ENCODE assay signal across 18 mouse cellular contexts in genomic region chr5:116573307-116573706, GRCm38 (mm10). TPM values are rescaled to one million over a fixed set of nuclear protein-coding genes. Genes with fewer than 3 reads are reported as not detected.
DNase-seq lines count a peak whose midpoint lies in the region; ATAC-seq and TF ChIP-seq lines count a peak whose summit lies in the region.
"Had no signal": no experiment of that assay in that cellular context is flagged by ENCODE, and none has a peak within 500 bp of the region (broad histone marks: within the 10 kb centered on the region; RNA-seq: fewer than 3 reads in every experiment).

No protein-coding gene starts in this region.

- no peak for ATAC-seq in midbrain, embryonic 12.5 days (ENCODE audit: low FRiP score, low read depth)
- ATAC-seq in midbrain, embryonic 16.5 days = no peak
- no peak for ATAC-seq in forebrain, embryonic 13.5 days
- ATAC-seq in hindbrain, embryonic 16.5 days = no peak
- ATAC-seq: inflammation-experienced regulatory T-cells, adult 6 months had no signal

- peaks cover 9% of the 10 kb centered on the region for H3K36me3 ChIP-seq in midbrain, embryonic 12.5 days
- 0 out of 2 replicates have a peak, but pooled peaks cover 6% of the 10 kb centered on the region for H3K36me3 ChIP-seq in midbrain, embryonic 16.5 days (ENCODE audit: control insufficient read depth, insufficient read depth, low read length)
- H3K36me3 ChIP-seq in forebrain, embryonic 13.5 days (ENCODE audit: poor library complexity, severe bottlenecking) = peaks cover 15% of the 10 kb centered on the region
- 0 out of 2 replicates have a peak, but pooled peaks cover 2% of the 10 kb centered on the region for H3K36me3 ChIP-seq in hindbrain, embryonic 16.5 days (ENCODE audit: control insufficient read depth, insufficient read depth, low read length)
- no peaks in the 10 kb centered on the region for H3K36me3 ChIP-seq in thymus, adult 2 months (ENCODE audit: control insufficient read depth, insufficient read depth, low read length)
- H3K36me3 ChIP-seq: kidney, embryonic 15.5 days had no signal

- 14% methylated on average over 9 of the region's 9 CpGs for WGBS in midbrain, embryonic 12.5 days
- WGBS in midbrain, embryonic 16.5 days = 12% methylated on average over 9 of the region's 9 CpGs
- 19% methylated on average over 9 of the region's 9 CpGs for WGBS in forebrain, embryonic 13.5 days
- 12% methylated on average over 9 of the region's 9 CpGs for WGBS in hindbrain, embryonic 16.5 days
- WGBS in thymus, adult 2 months = 60% methylated on average over 9 of the region's 9 CpGs

- no peak overlapping the region for H3K4me3 ChIP-seq in midbrain, embryonic 12.5 days
- H3K4me3 ChIP-seq in midbrain, embryonic 16.5 days (ENCODE audit: low read depth, low read length) = no peak overlapping the region
- H3K4me3 ChIP-seq in forebrain, embryonic 13.5 days = no peak overlapping the region
- H3K4me3 ChIP-seq in hindbrain, embryonic 16.5 days (ENCODE audit: low read length) = no peak overlapping the region
- no peak overlapping the region for H3K4me3 ChIP-seq in thymus, adult 2 months (ENCODE audit: control insufficient read depth, insufficient read depth, low read length)
- H3K4me3 ChIP-seq: erythroblast, embryonic 14.5 days; kidney, embryonic 15.5 days had no signal

- no peak overlapping the region for H3K9ac ChIP-seq in midbrain, embryonic 12.5 days (replicated peaks)
- H3K9ac ChIP-seq in midbrain, embryonic 16.5 days (ENCODE audit: low read depth, low read length) = no peak overlapping the region
- no peak overlapping the region for H3K9ac ChIP-seq in forebrain, embryonic 13.5 days
- H3K9ac ChIP-seq in hindbrain, embryonic 16.5 days (ENCODE audit: low read depth, low read length) = peak overlapping the region; percentile 35; the same call in 1 of the 2 replicates
- H3K9ac ChIP-seq: kidney, embryonic 15.5 days had no signal

- H3K4me2 ChIP-seq in midbrain, embryonic 12.5 days (replicated peaks) = peak overlapping the region; percentile 32
- H3K4me2 ChIP-seq in midbrain, embryonic 16.5 days (ENCODE audit: low read length) = no peak overlapping the region
- H3K4me2 ChIP-seq in forebrain, embryonic 13.5 days = peak overlapping the region; percentile 21; the same call in 1 of the 2 replicates
- no peak overlapping the region for H3K4me2 ChIP-seq in hindbrain, embryonic 16.5 days (ENCODE audit: low read length)
- H3K4me2 ChIP-seq: kidney, embryonic 15.5 days had no signal

- no peaks in the 10 kb centered on the region for H3K27me3 ChIP-seq in midbrain, embryonic 12.5 days
- no peaks in the 10 kb centered on the region for H3K27me3 ChIP-seq in midbrain, embryonic 16.5 days (ENCODE audit: control insufficient read depth, insufficient read depth, low read depth, low read length)
- no peaks in the 10 kb centered on the region for H3K27me3 ChIP-seq in forebrain, embryonic 13.5 days
- no peaks in the 10 kb centered on the region for H3K27me3 ChIP-seq in hindbrain, embryonic 16.5 days (replicated peaks; ENCODE audit: control insufficient read depth, insufficient read depth, low read length)
- no peaks in the 10 kb centered on the region for H3K27me3 ChIP-seq in thymus, adult 2 months (ENCODE audit: control insufficient read depth, insufficient read depth, low read length)

- TF ChIP-seq POLR2A in thymus, adult 2 months (IDR thresholded peaks at IDR 0.05; ENCODE audit: control insufficient read depth, extremely low read depth, insufficient read depth, low read length, poor library complexity) = no peak

- H3K4me1 ChIP-seq in midbrain, embryonic 12.5 days = peaks cover 64% of the 10 kb centered on the region
- H3K4me1 ChIP-seq in midbrain, embryonic 16.5 days (ENCODE audit: control insufficient read depth, insufficient read depth, low read length) = peaks cover 28% of the 10 kb centered on the region
- peaks cover 62% of the 10 kb centered on the region for H3K4me1 ChIP-seq in forebrain, embryonic 13.5 days
- H3K4me1 ChIP-seq in hindbrain, embryonic 16.5 days (ENCODE audit: control insufficient read depth, insufficient read depth, low read depth, low read length) = peaks cover 21% of the 10 kb centered on the region
- H3K4me1 ChIP-seq in thymus, adult 2 months (replicated peaks; ENCODE audit: control insufficient read depth, insufficient read depth, low read length) = no peaks in the 10 kb centered on the region
- H3K4me1 ChIP-seq: kidney, embryonic 15.5 days had no signal

- TF ChIP-seq CTCF in thymus, adult 2 months (IDR thresholded peaks at IDR 0.05; ENCODE audit: borderline replicate concordance, control insufficient read depth, extremely low read depth, insufficient read depth, low read length, poor library complexity) = no peak

- peak; percentile 68 for DNase-seq in retina, postnatal 1 day
- no peak for DNase-seq in thymus, adult 2 months
- DNase-seq in urinary bladder, postnatal 14 days (ENCODE audit: low spot score) = no peak
- no peak for DNase-seq in natural killer cell, adult 2 months (ENCODE audit: low spot score in 2 of 2)
- DNase-seq: adrenal gland, postnatal 10 days; cerebellum, adult 11-12 months; gastrocnemius, postnatal 36 days; heart, postnatal 14 days; lung, postnatal 14 days; right cerebral cortex, adult 18-20 months; thymus, postnatal 14 days had no signal

- H3K27ac ChIP-seq in midbrain, embryonic 12.5 days (replicated peaks) = peak overlapping the region; percentile 67
- no peak overlapping the region for H3K27ac ChIP-seq in midbrain, embryonic 16.5 days (ENCODE audit: low read length)
- peak overlapping the region; percentile 48 for H3K27ac ChIP-seq in forebrain, embryonic 13.5 days
- H3K27ac ChIP-seq in hindbrain, embryonic 16.5 days (ENCODE audit: low read depth, low read length) = no peak overlapping the region
- H3K27ac ChIP-seq in thymus, adult 2 months (ENCODE audit: control insufficient read depth, insufficient read depth, low read length) = no peak overlapping the region
- H3K27ac ChIP-seq: kidney, embryonic 15.5 days had no signal

- H3K9me3 ChIP-seq in midbrain, embryonic 12.5 days = peaks cover 8% of the 10 kb centered on the region; the same call in 1 of the 2 replicates
- no peaks in the 10 kb centered on the region for H3K9me3 ChIP-seq in midbrain, embryonic 16.5 days (replicated peaks; ENCODE audit: control insufficient read depth, low read length, poor library complexity, severe bottlenecking)
- no peaks in the 10 kb centered on the region for H3K9me3 ChIP-seq in forebrain, embryonic 13.5 days (replicated peaks)
- no peaks in the 10 kb centered on the region for H3K9me3 ChIP-seq in hindbrain, embryonic 16.5 days (ENCODE audit: control insufficient read depth, low read length)
- H3K9me3 ChIP-seq: kidney, embryonic 15.5 days had no signal

RNA-seq across cellular contexts. Expression of gene Srrm4, which starts 18.3 kb away (rescaled TPM):
- 21.8 and 24.0 TPM in 2 replicates for polyA plus RNA-seq in midbrain, embryonic 12.5 days (2016; fragmentation: Nextera tagmentation; extraction: Ambion mirVana)
- polyA plus RNA-seq in midbrain, embryonic 16.5 days (2015; fragmentation: Nextera tagmentation; extraction: Ambion mirVana) = 16.6 and 19.8 TPM in 2 replicates
- 26.3 and 28.5 TPM in 2 replicates for polyA plus RNA-seq in forebrain, embryonic 13.5 days (2015; fragmentation: Nextera tagmentation; extraction: Ambion mirVana)
- polyA plus RNA-seq in hindbrain, embryonic 16.5 days (2015; fragmentation: Nextera tagmentation; extraction: Ambion mirVana) = 15.7 and 16.3 TPM in 2 replicates
- 0.04 and 0.67 TPM in 2 replicates for polyA plus RNA-seq in thymus, adult 2 months (2012; rRNA removed)
- polyA plus RNA-seq: erythroblast, embryonic 14.5 days; inflammation-experienced regulatory T-cells, adult 6 months had no signal

Comparison
In these comparisons a context has a peak if more than half of its experiments do, and no peak if none do; other contexts are left out.
1. H3K27ac ChIP-seq: peak in midbrain, embryonic 12.5 days (single experiment) and forebrain, embryonic 13.5 days (single experiment); none in midbrain, embryonic 16.5 days (single experiment), hindbrain, embryonic 16.5 days (single experiment) and thymus, adult 2 months (single experiment).
2. H3K4me2 ChIP-seq: peak in midbrain, embryonic 12.5 days (single experiment) and forebrain, embryonic 13.5 days (single experiment); none in midbrain, embryonic 16.5 days (single experiment) and hindbrain, embryonic 16.5 days (single experiment).